Mouse (Mus musculus): ENCODE data around the gene Mfsd11. TPM values are rescaled to one million over a fixed set of nuclear protein-coding genes. Genes with fewer than 3 reads are reported as not detected.

The Mfsd11 gene
- polyA plus RNA-seq, 1 experiment, result 36.4 TPM

DNA sequence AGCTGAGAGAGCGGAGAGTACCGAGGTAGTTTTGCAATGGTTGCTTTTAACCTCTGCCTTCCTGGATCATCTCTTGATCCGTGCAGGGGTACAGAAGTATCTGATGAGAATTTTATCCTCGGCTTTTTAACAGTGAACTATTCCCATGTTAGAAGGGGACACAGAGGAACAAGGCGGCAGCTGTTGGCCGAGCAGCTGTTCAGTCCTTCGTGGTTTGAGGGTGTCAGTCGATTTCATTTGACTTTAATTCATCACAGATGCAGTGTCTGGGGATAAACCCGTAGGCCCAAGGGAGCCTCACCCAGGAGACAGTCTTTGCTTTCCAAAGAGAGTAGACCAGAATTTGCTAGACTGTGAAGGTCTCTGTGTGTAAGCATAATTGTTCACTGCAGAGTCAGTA is 19.3 kb downstream of the Mfsd11 start:
- TF ChIP-seq POLR2A (IDR thresholded peaks at IDR 0.05; ENCODE audit: borderline replicate concordance, extremely low read depth, insufficient read depth, insufficient read length, poor library complexity, severe bottlenecking) (no peak), CTCF (IDR thresholded peaks at IDR 0.05; ENCODE audit: borderline replicate concordance, extremely low read depth, insufficient read depth, insufficient read length) (no peak)
- DNase-seq (ENCODE audit: low read depth), result no peak

DNA sequence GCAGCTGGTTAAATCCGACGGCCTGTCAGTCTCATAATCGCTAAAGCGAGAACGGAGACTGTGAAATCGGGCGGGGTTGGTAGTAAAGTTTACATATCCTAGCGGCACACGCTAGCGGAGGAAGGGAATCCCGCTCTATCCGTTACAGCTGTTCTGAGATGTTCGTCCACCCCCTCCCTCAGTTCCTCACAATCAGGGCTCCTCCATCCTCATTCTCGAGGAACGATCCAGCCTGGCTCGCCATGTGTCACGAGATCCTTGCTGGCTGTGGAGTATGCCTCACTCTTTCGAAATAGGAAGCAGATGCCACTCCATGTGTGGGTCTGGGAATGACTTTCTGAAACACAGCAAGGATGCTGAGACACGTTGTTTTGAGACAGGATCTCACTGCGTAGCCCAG is 21.7 kb downstream of the Mfsd11 start:
- no peak for TF ChIP-seq POLR2A (IDR thresholded peaks at IDR 0.05; ENCODE audit: borderline replicate concordance, extremely low read depth, insufficient read depth, insufficient read length, poor library complexity, severe bottlenecking)
- no peak for TF ChIP-seq CTCF (IDR thresholded peaks at IDR 0.05; ENCODE audit: borderline replicate concordance, extremely low read depth, insufficient read depth, insufficient read length)
- peak; percentile 25 for DNase-seq (ENCODE audit: low read depth)

DNA sequence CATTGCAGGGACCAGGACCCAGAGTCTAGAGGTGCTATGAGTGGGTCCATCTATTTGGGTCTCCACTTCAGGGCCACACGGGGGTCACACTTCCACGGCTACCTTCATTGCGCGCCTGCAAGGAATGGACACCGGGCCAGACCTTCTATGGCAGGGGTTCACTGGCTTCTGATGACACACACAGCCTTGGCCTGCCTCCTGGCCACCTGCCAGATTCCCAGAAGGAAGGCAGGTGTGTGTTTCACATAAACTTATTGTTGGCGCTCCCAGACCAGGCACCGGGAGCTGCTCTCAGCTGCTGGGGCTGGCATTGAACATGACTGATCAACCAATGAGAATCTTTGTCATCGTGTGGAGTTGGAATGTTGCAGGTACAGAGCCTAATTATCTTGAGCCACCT is 26.2 kb downstream of the Mfsd11 start:
- no peak for DNase-seq (ENCODE audit: low read depth)
- no peak for TF ChIP-seq CTCF (IDR thresholded peaks at IDR 0.05; ENCODE audit: borderline replicate concordance, extremely low read depth, insufficient read depth, insufficient read length)

- no peak for TF ChIP-seq CTCF (IDR thresholded peaks at IDR 0.05; ENCODE audit: borderline replicate concordance, extremely low read depth, insufficient read depth, insufficient read length)
- TF ChIP-seq POLR2A (IDR thresholded peaks at IDR 0.05; ENCODE audit: borderline replicate concordance, extremely low read depth, insufficient read depth, insufficient read length, poor library complexity, severe bottlenecking), result no peak
- DNase-seq (ENCODE audit: low read depth), result peak; percentile 56
These were observed 28.6 kb downstream of the Mfsd11 start for GRCm38 (mm10) chr11:116880839-116881238.

DNA sequence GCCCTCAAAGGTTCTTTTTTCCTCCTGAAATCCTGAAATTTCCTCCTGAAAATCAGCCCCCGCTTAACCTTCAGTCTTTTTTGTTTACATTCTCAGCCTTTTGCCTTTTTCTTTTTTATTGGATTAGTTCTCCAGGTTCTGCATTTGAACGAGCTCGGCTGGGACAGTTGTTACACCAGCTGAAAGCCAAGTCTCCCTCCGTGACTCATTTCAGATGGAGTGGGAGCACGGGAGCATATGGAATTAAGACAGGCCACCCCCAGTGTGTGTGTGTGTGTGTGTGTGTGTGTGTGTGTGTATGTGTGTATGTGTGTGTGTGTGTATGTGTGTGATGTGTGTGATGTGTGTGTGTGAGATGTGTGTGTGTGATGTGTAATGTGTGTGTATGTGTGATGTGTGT is 29.2 kb downstream of the Mfsd11 start:
- no peak for TF ChIP-seq CTCF (IDR thresholded peaks at IDR 0.05; ENCODE audit: borderline replicate concordance, extremely low read depth, insufficient read depth, insufficient read length)
- no peak for TF ChIP-seq POLR2A (IDR thresholded peaks at IDR 0.05; ENCODE audit: borderline replicate concordance, extremely low read depth, insufficient read depth, insufficient read length, poor library complexity, severe bottlenecking)
- DNase-seq (ENCODE audit: low read depth), result no peak

DNA sequence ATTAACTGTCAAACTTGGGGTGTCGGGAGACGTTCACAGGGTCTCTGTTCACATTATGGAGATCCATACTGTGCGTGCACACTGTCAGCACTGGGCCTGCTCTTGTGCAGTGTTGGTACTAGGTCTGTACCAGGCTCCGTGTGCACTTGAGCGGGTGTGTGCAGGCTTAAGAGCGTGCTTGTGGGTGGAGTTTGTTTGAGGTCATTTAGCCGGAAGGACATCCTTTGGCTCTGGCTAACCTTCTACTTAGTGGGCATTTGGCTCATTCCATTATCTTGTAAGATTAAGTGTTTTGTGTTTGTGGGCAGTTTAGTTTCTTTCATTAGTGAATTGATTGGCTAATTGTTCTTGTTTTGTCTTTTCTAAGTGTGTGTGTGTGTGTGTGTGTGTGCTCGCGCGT is 30.2 kb downstream of the Mfsd11 start:
- DNase-seq (ENCODE audit: low read depth), result no peak
- TF ChIP-seq POLR2A (IDR thresholded peaks at IDR 0.05; ENCODE audit: borderline replicate concordance, extremely low read depth, insufficient read depth, insufficient read length, poor library complexity, severe bottlenecking) (no peak), CTCF (IDR thresholded peaks at IDR 0.05; ENCODE audit: borderline replicate concordance, extremely low read depth, insufficient read depth, insufficient read length) (no peak)

GRCm38 (mm10) chr11:116884061-116884460 is 31.8 kb downstream of the Mfsd11 start:
- DNase-seq (ENCODE audit: low read depth), result no peak
- TF ChIP-seq POLR2A (IDR thresholded peaks at IDR 0.05; ENCODE audit: borderline replicate concordance, extremely low read depth, insufficient read depth, insufficient read length, poor library complexity, severe bottlenecking), result no peak
- no peak for TF ChIP-seq CTCF (IDR thresholded peaks at IDR 0.05; ENCODE audit: borderline replicate concordance, extremely low read depth, insufficient read depth, insufficient read length)

GRCm38 (mm10) chr11:116885275-116886151 is 33.3 kb downstream of the Mfsd11 start:
- peak; percentile 93 for DNase-seq (ENCODE audit: low read depth)
- TF ChIP-seq CTCF (IDR thresholded peaks at IDR 0.05; ENCODE audit: borderline replicate concordance, extremely low read depth, insufficient read depth, insufficient read length) (peak; percentile 96), POLR2A (IDR thresholded peaks at IDR 0.05; ENCODE audit: borderline replicate concordance, extremely low read depth, insufficient read depth, insufficient read length, poor library complexity, severe bottlenecking) (no peak)

GRCm38 (mm10) chr11:116887136-116887535 is 34.9 kb downstream of the Mfsd11 start:
- no peak for DNase-seq (ENCODE audit: low read depth)
- TF ChIP-seq CTCF (IDR thresholded peaks at IDR 0.05; ENCODE audit: borderline replicate concordance, extremely low read depth, insufficient read depth, insufficient read length) (no peak), POLR2A (IDR thresholded peaks at IDR 0.05; ENCODE audit: borderline replicate concordance, extremely low read depth, insufficient read depth, insufficient read length, poor library complexity, severe bottlenecking) (no peak)

DNA sequence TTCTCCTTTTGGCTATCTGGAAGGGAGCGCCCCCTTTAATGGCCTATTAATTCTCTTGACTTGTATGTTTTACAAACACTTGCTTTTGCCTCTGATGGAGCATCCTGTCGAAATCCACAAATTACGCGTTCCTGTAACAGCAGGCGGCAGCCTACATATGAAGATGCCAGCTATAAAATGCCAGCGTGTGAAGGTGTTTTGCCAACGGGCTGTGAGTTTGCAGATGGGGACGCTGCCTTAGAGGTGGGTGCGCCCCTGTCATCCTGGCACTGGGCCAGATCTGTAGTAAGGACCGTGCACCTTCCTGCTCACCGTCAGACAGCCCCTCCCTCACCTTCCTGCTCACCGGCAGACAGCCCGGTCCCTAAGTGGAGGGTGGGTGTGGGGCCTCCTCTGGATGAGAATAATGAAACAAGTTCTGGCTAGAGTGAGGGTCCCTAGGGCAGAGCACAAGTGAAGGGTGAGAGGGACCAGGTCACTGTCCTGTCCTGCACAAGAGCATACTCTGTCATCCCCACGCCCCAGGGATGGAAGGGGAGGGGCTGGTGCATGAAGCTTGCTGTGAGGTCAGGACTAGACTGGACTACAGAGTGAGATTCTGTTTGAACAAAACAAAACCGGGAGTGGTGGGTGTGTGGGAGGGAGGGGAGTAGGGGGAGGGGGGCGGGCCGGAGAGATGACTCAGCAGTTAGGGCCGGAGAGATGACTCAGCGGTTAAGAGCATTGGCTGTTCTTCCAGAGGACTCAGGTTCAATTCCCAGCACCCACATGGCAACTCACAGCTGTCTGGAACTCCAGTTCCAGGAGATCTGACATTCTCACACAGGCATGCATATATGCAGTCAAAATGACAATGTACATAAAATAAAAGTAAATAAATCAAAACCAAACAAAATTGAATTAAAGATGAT is 41.5 kb downstream of the Mfsd11 start:
- DNase-seq (ENCODE audit: low read depth), result peak; percentile 45

DNA sequence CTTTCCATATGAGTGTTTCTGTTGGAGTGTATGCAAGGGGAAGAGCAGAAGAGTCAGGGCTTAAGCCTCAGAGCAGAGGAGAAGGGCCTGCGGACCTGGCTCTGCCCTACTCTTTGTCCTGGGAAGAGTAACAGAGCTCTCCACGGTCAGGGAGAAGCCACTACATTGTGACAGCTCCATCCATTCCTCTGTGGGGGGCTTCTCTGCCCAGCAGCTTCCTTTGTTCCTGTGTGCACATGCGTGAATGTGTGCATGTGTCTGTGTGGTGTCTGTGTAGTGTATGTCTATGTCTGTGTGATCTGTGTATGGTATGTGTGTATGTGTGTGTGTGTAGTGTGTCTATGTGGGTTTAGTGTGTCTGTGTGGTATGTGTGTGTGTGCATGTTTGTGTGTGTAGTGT is 43.2 kb downstream of the Mfsd11 start:
- TF ChIP-seq POLR2A (IDR thresholded peaks at IDR 0.05; ENCODE audit: borderline replicate concordance, extremely low read depth, insufficient read depth, insufficient read length, poor library complexity, severe bottlenecking), result no peak
- no peak for TF ChIP-seq CTCF (IDR thresholded peaks at IDR 0.05; ENCODE audit: borderline replicate concordance, extremely low read depth, insufficient read depth, insufficient read length)
- no peak for DNase-seq (ENCODE audit: low read depth)

More for the DNA sequence above, 41.5 kb downstream of the Mfsd11 start:
- TF ChIP-seq POLR2A (IDR thresholded peaks at IDR 0.05; ENCODE audit: borderline replicate concordance, extremely low read depth, insufficient read depth, insufficient read length, poor library complexity, severe bottlenecking) (no peak), CTCF (IDR thresholded peaks at IDR 0.05; ENCODE audit: borderline replicate concordance, extremely low read depth, insufficient read depth, insufficient read length) (no peak)
